Mouse (Mus musculus) neural tube, embryonic 13.5 days (tissue): ENCODE results near the gene Ephb1. TPM values are rescaled to one million over a fixed set of nuclear protein-coding genes. Genes with fewer than 3 reads are reported as not detected.

ENCODE experiments used
- ATAC-seq: fragments of 200-750 bp; cut with Nextera tagmentation; 2 replicates; pipeline ENCODE4 v1.8.0; 2017; ENCODE audit warnings: low read depth, mild to moderate bottlenecking, moderate TSS enrichment, moderate library complexity
- H3K27ac ChIP-seq: fragments of 300-500 bp; sonication (generic); replicated peaks from 2 replicates; pipeline ENCODE4 v1.5.1; 2015; ENCODE audit warnings: moderate library complexity, mild to moderate bottlenecking, inconsistent platforms
- H3K27me3 ChIP-seq: fragments of 300-500 bp; sonication (generic); 2 replicates; pipeline ENCODE4 v1.6.1; 2015; ENCODE audit warnings: mild to moderate bottlenecking, inconsistent platforms
- H3K36me3 ChIP-seq: fragments of 300-500 bp; sonication (generic); 2 replicates; pipeline ENCODE4 v1.6.1; 2015; ENCODE audit warnings: mild to moderate bottlenecking, inconsistent platforms
- H3K4me1 ChIP-seq: fragments of 300-500 bp; sonication (generic); replicated peaks from 2 replicates; pipeline ENCODE4 v1.6.1; 2015; ENCODE audit warnings: inconsistent platforms
- H3K4me2 ChIP-seq: fragments of 300-500 bp; sonication (generic); 2 replicates; pipeline ENCODE4 v1.6.1; 2015; ENCODE audit warnings: inconsistent platforms, mild to moderate bottlenecking, moderate library complexity
- H3K4me3 ChIP-seq: fragments of 300-500 bp; sonication (generic); 2 replicates; pipeline ENCODE4 v1.5.1; 2015; ENCODE audit warnings: mild to moderate bottlenecking, inconsistent platforms
- H3K9ac ChIP-seq: fragments of 300-500 bp; sonication (generic); 2 replicates; pipeline ENCODE4 v1.6.1; 2015; ENCODE audit warnings: moderate library complexity, mild to moderate bottlenecking, inconsistent platforms
- H3K9me3 ChIP-seq: fragments of 300-500 bp; sonication (generic); 2 replicates; pipeline ENCODE4 v1.6.1; 2016; ENCODE audit warnings: inconsistent platforms
- WGBS: fragments of 180-500 bp; shearing (Covaris S2); methylation state at CpG from one replicate; pipeline ENCODE4 v1.1.7; 2015; 5-methylcytosine and 5-hydroxymethylcytosine counted together
- polyA plus RNA-seq: library from polyadenylated mRNA; unstranded; fragments of >200 nt; fragmentation: Nextera tagmentation; extraction: Ambion mirVana; gene quantifications from 2 replicates; pipeline ENCODE4 v1.2.1, GENCODE M21; 2015

The Ephb1 gene
- 30.4 and 33.6 TPM in 2 replicates for polyA plus RNA-seq

- Histone ChIP-seq H3K27ac (peak within 1 kb of the TSS; percentile 86), H3K4me1 (peaks cover 34% of the 10 kb centered on the region), H3K9me3 (no peaks in the 10 kb centered on the region), H3K27me3 (peaks cover 82% of the 10 kb centered on the region), H3K4me3 (peak within 1 kb of the TSS; percentile 82), H3K36me3 (no peaks in the 10 kb centered on the region), H3K4me2 (peak within 1 kb of the TSS; percentile 98), H3K9ac (peak within 1 kb of the TSS; percentile 91)
- under 1% methylated on average over 22 of the region's 22 CpGs for WGBS
- ATAC-seq = peak; percentile 96
Observed at GRCm38 (mm10) chr9:102354561-102354973, at the start of gene Ephb1. Gene Ephb1 (minus strand): TSS chr9:102354693.

- Histone ChIP-seq H3K27ac (no peak overlapping the region), H3K27me3 (peaks cover 13% of the 10 kb centered on the region), H3K36me3 (no peaks in the 10 kb centered on the region), H3K9me3 (no peaks in the 10 kb centered on the region), H3K4me3 (no peak overlapping the region), H3K4me2 (0 out of 2 replicates have a peak overlapping the region, but pooled peaks have one; percentile 21), H3K4me1 (peaks cover 6% of the 10 kb centered on the region), H3K9ac (no peak overlapping the region)
- ATAC-seq = peak; percentile 71
- 30% methylated on average over 18 of the region's 18 CpGs for WGBS
Observed at GRCm38 (mm10) chr9:102403086-102404021, 48.9 kb upstream of the Ephb1 start.

GRCm38 (mm10) chr9:102402671-102403070 lies 48.2 kb upstream of the Ephb1 start:
- no peak overlapping the region for H3K4me3 ChIP-seq
- no peak overlapping the region for H3K4me2 ChIP-seq
- no peak for ATAC-seq
- no peak overlapping the region for H3K9ac ChIP-seq
- H3K9me3 ChIP-seq = no peaks in the 10 kb centered on the region
- WGBS = 63% methylated on average over 3 of the region's 3 CpGs
- H3K4me1 ChIP-seq = peaks cover 6% of the 10 kb centered on the region
- H3K27ac ChIP-seq = no peak overlapping the region
- peaks cover 13% of the 10 kb centered on the region for H3K27me3 ChIP-seq
- no peaks in the 10 kb centered on the region for H3K36me3 ChIP-seq

GRCm38 (mm10) chr9:102388266-102388665 lies 33.8 kb upstream of the Ephb1 start:
- WGBS = 66% methylated on average over 8 of the region's 8 CpGs
- Histone ChIP-seq H3K9ac (no peak overlapping the region), H3K4me2 (no peak overlapping the region), H3K9me3 (peaks cover 3% of the 10 kb centered on the region; the same call in 1 of the 2 replicates), H3K27me3 (no peaks in the 10 kb centered on the region), H3K27ac (no peak overlapping the region), H3K4me1 (no peaks in the 10 kb centered on the region), H3K36me3 (no peaks in the 10 kb centered on the region), H3K4me3 (no peak overlapping the region)
- ATAC-seq = no peak

- no peaks in the 10 kb centered on the region for H3K27me3 ChIP-seq
Observed at GRCm38 (mm10) chr9:102386816-102387215, 32.3 kb upstream of the Ephb1 start.

GRCm38 (mm10) chr9:102380235-102380634 lies 25.7 kb upstream of the Ephb1 start:
- no peaks in the 10 kb centered on the region for H3K27me3 ChIP-seq
- H3K9me3 ChIP-seq = no peaks in the 10 kb centered on the region
- H3K4me3 ChIP-seq = no peak overlapping the region
- H3K27ac ChIP-seq = no peak overlapping the region
- WGBS = 91% methylated on average over 2 of the region's 2 CpGs
- no peak overlapping the region for H3K4me2 ChIP-seq
- ATAC-seq = no peak
- no peaks in the 10 kb centered on the region for H3K36me3 ChIP-seq
- H3K9ac ChIP-seq = no peak overlapping the region
- H3K4me1 ChIP-seq = no peaks in the 10 kb centered on the region

More at GRCm38 (mm10) chr9:102386816-102387215, 32.3 kb upstream of the Ephb1 start:
- no peak for ATAC-seq
- Histone ChIP-seq H3K27ac (no peak overlapping the region), H3K4me1 (no peaks in the 10 kb centered on the region), H3K4me2 (no peak overlapping the region), H3K9me3 (peaks cover 3% of the 10 kb centered on the region; the same call in 1 of the 2 replicates), H3K9ac (no peak overlapping the region), H3K36me3 (no peaks in the 10 kb centered on the region), H3K4me3 (no peak overlapping the region)
- WGBS = 92% methylated on average over 9 of the region's 9 CpGs

- 89% methylated on average over 5 of the region's 5 CpGs for WGBS
Observed at GRCm38 (mm10) chr9:102374661-102375060, 20.2 kb upstream of the Ephb1 start.

GRCm38 (mm10) chr9:102373886-102374285 lies 19.4 kb upstream of the Ephb1 start:
- Histone ChIP-seq H3K27ac (no peak overlapping the region), H3K4me3 (no peak overlapping the region), H3K4me1 (no peaks in the 10 kb centered on the region), H3K4me2 (no peak overlapping the region), H3K36me3 (no peaks in the 10 kb centered on the region), H3K27me3 (no peaks in the 10 kb centered on the region), H3K9ac (no peak overlapping the region), H3K9me3 (no peaks in the 10 kb centered on the region)
- 93% methylated on average over 5 of the region's 5 CpGs for WGBS
- no peak for ATAC-seq

More at GRCm38 (mm10) chr9:102374661-102375060, 20.2 kb upstream of the Ephb1 start:
- H3K9me3 ChIP-seq = no peaks in the 10 kb centered on the region
- H3K4me2 ChIP-seq = no peak overlapping the region
- H3K27ac ChIP-seq = no peak overlapping the region
- H3K9ac ChIP-seq = no peak overlapping the region
- H3K4me1 ChIP-seq = no peaks in the 10 kb centered on the region
- no peaks in the 10 kb centered on the region for H3K27me3 ChIP-seq
- H3K4me3 ChIP-seq = no peak overlapping the region
- H3K36me3 ChIP-seq = no peaks in the 10 kb centered on the region
- ATAC-seq = no peak

GRCm38 (mm10) chr9:102371936-102372335 lies 17.4 kb upstream of the Ephb1 start:
- Histone ChIP-seq H3K36me3 (no peaks in the 10 kb centered on the region), H3K9ac (no peak overlapping the region), H3K9me3 (no peaks in the 10 kb centered on the region), H3K4me3 (no peak overlapping the region), H3K4me1 (no peaks in the 10 kb centered on the region), H3K4me2 (no peak overlapping the region), H3K27ac (no peak overlapping the region), H3K27me3 (no peaks in the 10 kb centered on the region)
- no peak for ATAC-seq
- 87% methylated on average over 3 of the region's 3 CpGs for WGBS

GRCm38 (mm10) chr9:102371036-102371770 lies 16.7 kb upstream of the Ephb1 start:
- ATAC-seq = no peak
- H3K27ac ChIP-seq = no peak overlapping the region

GRCm38 (mm10) chr9:102370141-102370540 lies 15.6 kb upstream of the Ephb1 start:
- Histone ChIP-seq H3K36me3 (no peaks in the 10 kb centered on the region), H3K4me1 (no peaks in the 10 kb centered on the region), H3K9ac (no peak overlapping the region), H3K4me3 (no peak overlapping the region), H3K9me3 (no peaks in the 10 kb centered on the region), H3K27me3 (no peaks in the 10 kb centered on the region), H3K4me2 (no peak overlapping the region), H3K27ac (no peak overlapping the region)
- ATAC-seq = no peak
- 75% methylated on average over 8 of the region's 8 CpGs for WGBS

More at GRCm38 (mm10) chr9:102371036-102371770, 16.7 kb upstream of the Ephb1 start:
- Histone ChIP-seq H3K4me1 (no peaks in the 10 kb centered on the region), H3K9ac (no peak overlapping the region), H3K27me3 (no peaks in the 10 kb centered on the region), H3K4me3 (no peak overlapping the region), H3K9me3 (no peaks in the 10 kb centered on the region), H3K4me2 (no peak overlapping the region), H3K36me3 (no peaks in the 10 kb centered on the region)
- WGBS = 58% methylated on average over 14 of the region's 14 CpGs

GRCm38 (mm10) chr9:102369141-102369540 lies 14.6 kb upstream of the Ephb1 start:
- WGBS = 75% methylated on average over 3 of the region's 3 CpGs
- H3K36me3 ChIP-seq = no peaks in the 10 kb centered on the region
- no peaks in the 10 kb centered on the region for H3K4me1 ChIP-seq
- no peaks in the 10 kb centered on the region for H3K27me3 ChIP-seq
- H3K4me3 ChIP-seq = no peak overlapping the region
- no peak overlapping the region for H3K4me2 ChIP-seq
- no peak overlapping the region for H3K9ac ChIP-seq
- H3K9me3 ChIP-seq = no peaks in the 10 kb centered on the region
- ATAC-seq = no peak
- no peak overlapping the region for H3K27ac ChIP-seq
